Mouse (Mus musculus) liver, embryonic 15.5 days (tissue): ENCODE data around the gene Gsta3. TPM values are rescaled to one million over a fixed set of nuclear protein-coding genes. Genes with fewer than 3 reads are reported as not detected.

Experiments used
- ATAC-seq: fragments of 200-750 bp; cut with Nextera tagmentation; 2 replicates; pipeline ENCODE4 v1.8.0; 2017; ENCODE audit warnings: moderate number of reproducible peaks, mild to moderate bottlenecking, moderate library complexity; ENCODE audit not compliant: insufficient read depth
- H3K27ac ChIP-seq: fragments of 300-500 bp; sonication (generic); replicated peaks from 2 replicates; pipeline ENCODE4 v1.5.1; 2015; ENCODE audit warnings: mild to moderate bottlenecking, inconsistent platforms
- H3K27me3 ChIP-seq: fragments of 300-500 bp; sonication (generic); 2 replicates; pipeline ENCODE4 v1.6.1; 2015; ENCODE audit warnings: mild to moderate bottlenecking, inconsistent platforms
- H3K36me3 ChIP-seq: fragments of 300-500 bp; sonication (generic); replicated peaks from 2 replicates; pipeline ENCODE4 v1.6.1; 2015; ENCODE audit warnings: moderate library complexity, mild to moderate bottlenecking, inconsistent platforms
- H3K4me1 ChIP-seq: fragments of 300-500 bp; sonication (generic); replicated peaks from 2 replicates; pipeline ENCODE4 v1.6.1; 2015; ENCODE audit warnings: inconsistent platforms
- H3K4me2 ChIP-seq: fragments of 300-500 bp; sonication (generic); 2 replicates; pipeline ENCODE4 v1.6.1; 2015; ENCODE audit warnings: moderate library complexity, mild to moderate bottlenecking, inconsistent platforms
- H3K4me3 ChIP-seq: fragments of 300-500 bp; sonication (generic); replicated peaks from 2 replicates; pipeline ENCODE4 v1.5.1; 2015; ENCODE audit warnings: mild to moderate bottlenecking, inconsistent platforms
- H3K9ac ChIP-seq: fragments of 300-500 bp; sonication (generic); 2 replicates; pipeline ENCODE4 v1.6.1; 2015; ENCODE audit warnings: moderate library complexity, mild to moderate bottlenecking, inconsistent platforms
- H3K9me3 ChIP-seq: fragments of 300-500 bp; sonication (generic); replicated peaks from 2 replicates; pipeline ENCODE4 v1.6.1; 2016; ENCODE audit warnings: inconsistent platforms
- WGBS: fragments of 180-500 bp; shearing (Covaris S2); methylation state at CpG from one replicate; pipeline ENCODE4 v1.1.7; 2015; ENCODE audit warnings: mixed read lengths; ENCODE audit not compliant: insufficient replicate concordance; 5-methylcytosine and 5-hydroxymethylcytosine counted together
- polyA plus RNA-seq: library from polyadenylated mRNA; unstranded; fragments of >200 nt; fragmentation: Nextera tagmentation; extraction: Ambion mirVana; gene quantifications from 2 replicates; pipeline ENCODE4 v1.2.1, GENCODE M21; 2015

The Gsta3 gene
- polyA plus RNA-seq, 1 experiment from 2014 or later = 102 TPM

- no peak overlapping the region for H3K9ac ChIP-seq
- WGBS = 41% methylated on average over 3 of the region's 3 CpGs
- no peak overlapping the region for H3K4me3 ChIP-seq
- no peaks in the 10 kb centered on the region for H3K4me1 ChIP-seq
- H3K4me2 ChIP-seq = no peak overlapping the region
- no peak overlapping the region for H3K27ac ChIP-seq
- no peak for ATAC-seq
- no peaks in the 10 kb centered on the region; the same call in 1 of the 2 replicates for H3K9me3 ChIP-seq
- no peaks in the 10 kb centered on the region for H3K36me3 ChIP-seq
- no peaks in the 10 kb centered on the region for H3K27me3 ChIP-seq
These were observed 63.8 kb downstream of the Gsta3 start for GRCm38 (mm10) chr1:21304174-21304573.

- H3K27me3 ChIP-seq = no peaks in the 10 kb centered on the region
- no peak overlapping the region for H3K9ac ChIP-seq
- no peak overlapping the region for H3K27ac ChIP-seq
- no peak overlapping the region for H3K4me2 ChIP-seq
- H3K4me1 ChIP-seq = no peaks in the 10 kb centered on the region
- no peak for ATAC-seq
- H3K9me3 ChIP-seq = no peaks in the 10 kb centered on the region; the same call in 1 of the 2 replicates
- H3K36me3 ChIP-seq = no peaks in the 10 kb centered on the region
- 65% methylated on average over 4 of the region's 4 CpGs for WGBS
- H3K4me3 ChIP-seq = no peak overlapping the region
These were observed 64.3 kb downstream of the Gsta3 start for GRCm38 (mm10) chr1:21304646-21305045.

GRCm38 (mm10) chr1:21305443-21305842 lies 65.1 kb downstream of the Gsta3 start:
- Histone ChIP-seq H3K27ac (no peak overlapping the region), H3K9me3 (no peaks in the 10 kb centered on the region; the same call in 1 of the 2 replicates), H3K4me3 (no peak overlapping the region), H3K9ac (no peak overlapping the region), H3K4me1 (no peaks in the 10 kb centered on the region), H3K27me3 (no peaks in the 10 kb centered on the region), H3K36me3 (no peaks in the 10 kb centered on the region), H3K4me2 (no peak overlapping the region)
- ATAC-seq = no peak
- 66% methylated on average over 3 of the region's 3 CpGs for WGBS

- WGBS = 81% methylated on average over 2 of the region's 2 CpGs
These were observed 73.9 kb downstream of the Gsta3 start for GRCm38 (mm10) chr1:21314336-21314735.

More at GRCm38 (mm10) chr1:21314336-21314735, 73.9 kb downstream of the Gsta3 start:
- H3K27me3 ChIP-seq = no peaks in the 10 kb centered on the region
- no peak overlapping the region for H3K4me3 ChIP-seq
- no peak for ATAC-seq
- H3K4me1 ChIP-seq = 0 out of 2 replicates have a peak, but pooled peaks cover 4% of the 10 kb centered on the region
- no peak overlapping the region for H3K9ac ChIP-seq
- no peak overlapping the region for H3K27ac ChIP-seq
- no peak overlapping the region for H3K4me2 ChIP-seq
- no peaks in the 10 kb centered on the region; the same call in 1 of the 2 replicates for H3K9me3 ChIP-seq
- H3K36me3 ChIP-seq = no peaks in the 10 kb centered on the region

Other genes starting within 250 kb of the Gsta3 start
- 1.6 and 1.7 TPM in 2 replicates for gene Tram2, start 161.4 kb upstream of the Gsta3 start, polyA plus RNA-seq
- gene Tmem14a, start 22.0 kb upstream of the Gsta3 start, polyA plus RNA-seq = 3.2 and 3.6 TPM in 2 replicates
- not detected in 2 replicates for gene Khdc1a, start 109.1 kb downstream of the Gsta3 start, polyA plus RNA-seq
- gene Khdc1c, start 127.7 kb downstream of the Gsta3 start, polyA plus RNA-seq = not detected in 2 replicates
- not detected in 2 replicates for gene Khdc1b, start 143.0 kb downstream of the Gsta3 start, polyA plus RNA-seq